In genomic region chr11:83039796-83040195, GRCm38 (mm10) we compare ENCODE assay signal across 9 mouse cellular contexts. TPM values are rescaled to one million over a fixed set of nuclear protein-coding genes. Genes with fewer than 3 reads are reported as not detected.
DNase-seq lines count a peak whose midpoint lies in the region; ATAC-seq lines count a peak whose summit lies in the region.
"Had no signal": no experiment of that assay in that cellular context is flagged by ENCODE, and none has a peak within 500 bp of the region (broad histone marks: within the 10 kb centered on the region; RNA-seq: fewer than 3 reads in every experiment).

No protein-coding gene starts in this region.

- H3K4me2 ChIP-seq in midbrain, embryonic 11.5 days: peak overlapping the region; percentile 17; the same call in 1 of the 2 replicates
- H3K4me2 ChIP-seq in midbrain, embryonic 14.5 days (ENCODE audit: low read length): no peak overlapping the region
- peak overlapping the region; percentile 47 for H3K4me2 ChIP-seq in intestine, embryonic 16.5 days (ENCODE audit: low read depth, low read length)
- H3K4me2 ChIP-seq in stomach, embryonic 16.5 days (ENCODE audit: low read depth, low read length): peak overlapping the region; percentile 50

- H3K4me1 ChIP-seq in midbrain, embryonic 11.5 days (ENCODE audit: control insufficient read depth, insufficient read depth, low read length): no peaks in the 10 kb centered on the region
- no peaks in the 10 kb centered on the region for H3K4me1 ChIP-seq in midbrain, embryonic 14.5 days (ENCODE audit: control insufficient read depth, insufficient read depth, low read length)
- no peaks in the 10 kb centered on the region for H3K4me1 ChIP-seq in intestine, embryonic 16.5 days (ENCODE audit: control insufficient read depth, insufficient read depth, low read length)
- H3K4me1 ChIP-seq in stomach, embryonic 16.5 days (ENCODE audit: control insufficient read depth, insufficient read depth, low read length): no peaks in the 10 kb centered on the region

- ATAC-seq in midbrain, embryonic 11.5 days (ENCODE audit: low FRiP score): no peak
- no peak for ATAC-seq in midbrain, embryonic 14.5 days (ENCODE audit: low FRiP score, low TSS enrichment)
- ATAC-seq in intestine, embryonic 16.5 days: no peak
- no peak for ATAC-seq in stomach, embryonic 16.5 days (ENCODE audit: insufficient read depth, low FRiP score)

- WGBS in midbrain, embryonic 11.5 days: 11% methylated on average over 19 of the region's 19 CpGs
- 9% methylated on average over 19 of the region's 19 CpGs for WGBS in midbrain, embryonic 14.5 days
- WGBS in intestine, embryonic 16.5 days: 9% methylated on average over 19 of the region's 19 CpGs
- WGBS in stomach, embryonic 16.5 days: 10% methylated on average over 19 of the region's 19 CpGs

- peak; percentile 46 for DNase-seq in adrenal gland, postnatal 14 days
- no peak for DNase-seq in adrenal gland, adult 8-10 months
- DNase-seq in midbrain, embryonic 11.5 days (ENCODE audit: low spot score, missing footprints): peak; percentile 84
- DNase-seq in midbrain, embryonic 14.5 days: no peak
- DNase-seq in testis, postnatal 14 days (ENCODE audit: low spot score): no peak
- DNase-seq in right cerebral cortex, adult 18-20 months: no peak
- DNase-seq: kidney, postnatal 10 days had no signal

- H3K27ac ChIP-seq in midbrain, embryonic 11.5 days (ENCODE audit: low read depth, low read length): no peak overlapping the region
- no peak overlapping the region for H3K27ac ChIP-seq in midbrain, embryonic 14.5 days (replicated peaks; ENCODE audit: low read depth, low read length)
- H3K27ac ChIP-seq in intestine, embryonic 16.5 days (ENCODE audit: low read length): no peak overlapping the region
- H3K27ac ChIP-seq in stomach, embryonic 16.5 days (ENCODE audit: low read length): peak overlapping the region; percentile 46; the same call in 1 of the 2 replicates

- H3K27me3 ChIP-seq in midbrain, embryonic 11.5 days (ENCODE audit: control insufficient read depth, insufficient read depth, low read length): peaks cover 4% of the 10 kb centered on the region; the same call in 1 of the 2 replicates
- H3K27me3 ChIP-seq in midbrain, embryonic 14.5 days (ENCODE audit: control insufficient read depth, insufficient read depth, low read length): no peaks in the 10 kb centered on the region
- H3K27me3 ChIP-seq in intestine, embryonic 16.5 days (replicated peaks; ENCODE audit: control insufficient read depth, insufficient read depth, low read length): no peaks in the 10 kb centered on the region
- no peaks in the 10 kb centered on the region for H3K27me3 ChIP-seq in stomach, embryonic 16.5 days (ENCODE audit: control insufficient read depth, insufficient read depth, low read length)

- no peak overlapping the region for H3K9ac ChIP-seq in midbrain, embryonic 11.5 days (ENCODE audit: low read length)
- H3K9ac ChIP-seq in midbrain, embryonic 14.5 days (replicated peaks; ENCODE audit: low read length): no peak overlapping the region
- H3K9ac ChIP-seq in intestine, embryonic 16.5 days (ENCODE audit: low read depth, low read length): no peak overlapping the region
- peak overlapping the region; percentile 38; the same call in 1 of the 2 replicates for H3K9ac ChIP-seq in stomach, embryonic 16.5 days (ENCODE audit: low read length)

- H3K36me3 ChIP-seq in midbrain, embryonic 11.5 days (ENCODE audit: control insufficient read depth, insufficient read depth, low read length): no peaks in the 10 kb centered on the region
- no peaks in the 10 kb centered on the region for H3K36me3 ChIP-seq in midbrain, embryonic 14.5 days (ENCODE audit: control insufficient read depth, insufficient read depth, low read length)
- H3K36me3 ChIP-seq in intestine, embryonic 16.5 days (ENCODE audit: control insufficient read depth, insufficient read depth, low read length): no peaks in the 10 kb centered on the region
- no peaks in the 10 kb centered on the region for H3K36me3 ChIP-seq in stomach, embryonic 16.5 days (ENCODE audit: control insufficient read depth, insufficient read depth, low read length)

- H3K4me3 ChIP-seq in midbrain, embryonic 11.5 days (ENCODE audit: low read depth, low read length): no peak overlapping the region
- no peak overlapping the region for H3K4me3 ChIP-seq in midbrain, embryonic 14.5 days (replicated peaks; ENCODE audit: low read depth, low read length)
- peak overlapping the region; percentile 24 for H3K4me3 ChIP-seq in intestine, embryonic 16.5 days (ENCODE audit: low read length)
- H3K4me3 ChIP-seq in stomach, embryonic 16.5 days (replicated peaks; ENCODE audit: low read length): peak overlapping the region; percentile 32

- H3K9me3 ChIP-seq in midbrain, embryonic 11.5 days (ENCODE audit: control insufficient read depth, low read length): no peaks in the 10 kb centered on the region
- no peaks in the 10 kb centered on the region for H3K9me3 ChIP-seq in midbrain, embryonic 14.5 days (ENCODE audit: control insufficient read depth, low read length)
- no peaks in the 10 kb centered on the region for H3K9me3 ChIP-seq in intestine, embryonic 16.5 days (ENCODE audit: control insufficient read depth, low read length)
- no peaks in the 10 kb centered on the region for H3K9me3 ChIP-seq in stomach, embryonic 16.5 days (replicated peaks; ENCODE audit: control insufficient read depth, low read length)

RNA-seq across cellular contexts. Expression of gene Slfn8, which starts 19.2 kb away (rescaled TPM):
- 0.93 and 2.1 TPM in 2 replicates for total RNA-seq in adrenal gland, postnatal 14 days (2021)
- total RNA-seq in adrenal gland, adult 8-10 months (2022): 1 to 10 TPM; 1.9 to 5.4 (median 3.5) TPM
- 0.11 and 0.28 TPM in 2 replicates for polyA plus RNA-seq in midbrain, embryonic 11.5 days (2014; fragmentation: Nextera tagmentation; extraction: Ambion mirVana)
- polyA plus RNA-seq in midbrain, embryonic 14.5 days (2014; fragmentation: Nextera tagmentation; extraction: Ambion mirVana): 0.07 and 0.54 TPM in 2 replicates
- 0.53 and 0.59 TPM in 2 replicates for polyA plus RNA-seq in intestine, embryonic 16.5 days (2015; fragmentation: Nextera tagmentation; extraction: Ambion mirVana)
- 0.81 and 0.85 TPM in 2 replicates for polyA plus RNA-seq in stomach, embryonic 16.5 days (2015; fragmentation: Nextera tagmentation; extraction: Ambion mirVana)

RNA-seq across cellular contexts. Expression of gene Slfn2, which starts 25.1 kb away (rescaled TPM):
- 4.1 and 15.8 TPM in 2 replicates for total RNA-seq in adrenal gland, postnatal 14 days (2021)
- 1 to 10 TPM; 4.8 to 7.0 (median 6.1) TPM for total RNA-seq in adrenal gland, adult 8-10 months (2022)
- polyA plus RNA-seq in midbrain, embryonic 11.5 days (2014; fragmentation: Nextera tagmentation; extraction: Ambion mirVana): 2.3 and 2.7 TPM in 2 replicates
- 0.22 and 3.1 TPM in 2 replicates for polyA plus RNA-seq in midbrain, embryonic 14.5 days (2014; fragmentation: Nextera tagmentation; extraction: Ambion mirVana)
- polyA plus RNA-seq in intestine, embryonic 16.5 days (2015; fragmentation: Nextera tagmentation; extraction: Ambion mirVana): 6.1 and 6.9 TPM in 2 replicates
- 9.3 and 9.5 TPM in 2 replicates for polyA plus RNA-seq in stomach, embryonic 16.5 days (2015; fragmentation: Nextera tagmentation; extraction: Ambion mirVana)

RNA-seq across cellular contexts. Expression of gene Slfn9, which starts 48.2 kb away (rescaled TPM):
- 10.8 and 10.9 TPM in 2 replicates for total RNA-seq in adrenal gland, postnatal 14 days (2021)
- 10 to 100 TPM in 2 of 4 experiments, 1 to 10 TPM in 2; 7.4 to 11.7 (median 9.1) TPM for total RNA-seq in adrenal gland, adult 8-10 months (2022)
- polyA plus RNA-seq in midbrain, embryonic 11.5 days (2014; fragmentation: Nextera tagmentation; extraction: Ambion mirVana): 7.1 and 7.6 TPM in 2 replicates
- polyA plus RNA-seq in midbrain, embryonic 14.5 days (2014; fragmentation: Nextera tagmentation; extraction: Ambion mirVana): 1.2 and 3.1 TPM in 2 replicates
- 12.2 and 14.1 TPM in 2 replicates for polyA plus RNA-seq in intestine, embryonic 16.5 days (2015; fragmentation: Nextera tagmentation; extraction: Ambion mirVana)
- 21.2 and 21.3 TPM in 2 replicates for polyA plus RNA-seq in stomach, embryonic 16.5 days (2015; fragmentation: Nextera tagmentation; extraction: Ambion mirVana)

Comparison
In these comparisons a context has a peak if more than half of its experiments do, and no peak if none do; other contexts are left out.
1. DNase-seq: peak in adrenal gland, postnatal 14 days (single experiment) and midbrain, embryonic 11.5 days (single experiment); none in adrenal gland, adult 8-10 months (single experiment), midbrain, embryonic 14.5 days (single experiment), testis, postnatal 14 days (single experiment) and right cerebral cortex, adult 18-20 months (single experiment).
2. H3K4me3 ChIP-seq: peak in intestine, embryonic 16.5 days (single experiment) and stomach, embryonic 16.5 days (single experiment); none in midbrain, embryonic 11.5 days (single experiment) and midbrain, embryonic 14.5 days (single experiment).